Mouse (Mus musculus) forebrain, embryonic 16.5 days (tissue): Measurements from ENCODE around the gene Ttc27. TPM values are rescaled to one million over a fixed set of nuclear protein-coding genes. Genes with fewer than 3 reads are reported as not detected.

Experiments
- ATAC-seq: fragments of 200-750 bp; cut with Nextera tagmentation; 2 replicates; pipeline ENCODE4 v1.8.0; 2017; ENCODE audit warnings: mild to moderate bottlenecking, moderate library complexity
- H3K27ac ChIP-seq: fragments of 300-500 bp; sonication (generic); 2 replicates; pipeline ENCODE4 v1.5.1; 2014; ENCODE audit warnings: low read length, control low read depth
- H3K27me3 ChIP-seq: fragments of 300-500 bp; sonication (generic); replicated peaks from 2 replicates; pipeline ENCODE4 v1.6.1; 2014; ENCODE audit warnings: low read length; ENCODE audit not compliant: control insufficient read depth, insufficient read depth
- H3K36me3 ChIP-seq: fragments of 300-500 bp; sonication (generic); 2 replicates; pipeline ENCODE4 v1.6.1; 2014; ENCODE audit not compliant: control insufficient read depth, insufficient read depth
- H3K4me1 ChIP-seq: fragments of 300-500 bp; sonication (generic); replicated peaks from 2 replicates; pipeline ENCODE4 v1.6.1; 2014; ENCODE audit warnings: low read length; ENCODE audit not compliant: control insufficient read depth, insufficient read depth
- H3K4me2 ChIP-seq: fragments of 300-500 bp; sonication (generic); 2 replicates; pipeline ENCODE4 v1.6.1; 2014; ENCODE audit warnings: mild to moderate bottlenecking, low read length, control low read depth
- H3K4me3 ChIP-seq: fragments of 300-500 bp; sonication (generic); replicated peaks from 2 replicates; pipeline ENCODE4 v1.5.1; 2014; ENCODE audit warnings: mild to moderate bottlenecking, low read length, control low read depth
- H3K9ac ChIP-seq: fragments of 300-500 bp; sonication (generic); replicated peaks from 2 replicates; pipeline ENCODE4 v1.6.1; 2014; ENCODE audit warnings: low read depth, low read length, control low read depth
- H3K9me3 ChIP-seq: fragments of 300-500 bp; sonication (generic); 2 replicates; pipeline ENCODE4 v1.6.1; 2016; ENCODE audit warnings: low read length; ENCODE audit not compliant: control insufficient read depth
- WGBS: fragments of 180-500 bp; shearing (Covaris S2); extraction: QIAGEN DNeasy Blood & Tissue Kit; methylation state at CpG from one replicate; pipeline ENCODE4 v1.1.7; 2014; 5-methylcytosine and 5-hydroxymethylcytosine counted together
- polyA plus RNA-seq: library from polyadenylated mRNA; unstranded; fragments of >200 nt; fragmentation: Nextera tagmentation; extraction: Ambion mirVana; gene quantifications from 2 replicates; pipeline ENCODE4 v1.2.1, GENCODE M21; 2015

Ttc27 gene
- polyA plus RNA-seq, 1 experiment from 2014 or later: 17.9 TPM

DNA sequence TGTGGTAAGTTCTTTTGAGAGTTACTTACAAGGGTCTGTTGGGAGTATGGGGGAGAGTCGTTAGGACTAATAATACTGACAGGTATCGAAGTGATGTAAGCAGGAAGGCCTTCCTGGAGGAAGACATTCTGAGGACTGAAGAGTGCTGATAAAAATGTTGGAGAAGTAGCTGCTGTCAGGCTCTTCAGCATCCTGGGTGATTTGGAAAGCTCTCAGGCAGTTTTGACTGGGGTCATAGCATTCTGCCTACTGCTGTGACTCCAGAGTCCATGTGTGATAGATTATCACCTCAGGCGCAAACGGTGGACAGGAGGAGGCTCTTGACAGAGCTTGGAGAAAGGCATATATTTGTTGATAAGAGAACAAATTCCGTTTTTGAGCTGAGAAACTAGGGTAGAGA lies 12.1 kb upstream of the Ttc27 start:
- Histone ChIP-seq H3K9ac (no peak overlapping the region), H3K9me3 (no peaks in the 10 kb centered on the region), H3K27me3 (no peaks in the 10 kb centered on the region), H3K4me2 (no peak overlapping the region), H3K4me1 (no peaks in the 10 kb centered on the region), H3K27ac (no peak overlapping the region), H3K36me3 (peaks cover 20% of the 10 kb centered on the region), H3K4me3 (no peak overlapping the region)
- ATAC-seq: no peak
- WGBS: 90% methylated on average over 5 of the region's 5 CpGs

DNA sequence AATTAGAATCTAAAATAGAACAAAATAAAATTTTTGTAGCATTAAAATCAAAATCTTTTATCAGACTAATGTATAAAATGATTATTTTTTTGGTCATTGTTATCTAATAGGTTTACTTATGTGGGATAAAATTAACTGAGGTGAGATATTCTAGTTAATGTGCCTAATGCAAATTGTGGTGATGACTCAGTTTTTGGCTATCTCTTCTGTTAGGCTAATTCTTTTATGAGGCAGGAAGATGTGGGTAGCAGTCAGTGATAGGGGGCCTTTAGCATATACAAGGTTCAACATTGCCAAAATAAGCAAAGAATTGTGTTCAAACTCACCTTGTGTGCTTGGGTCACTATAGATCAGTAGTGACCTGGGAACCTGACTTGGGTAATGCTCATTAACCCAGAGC lies 10.9 kb upstream of the Ttc27 start:
- ATAC-seq: no peak
- no peak overlapping the region for H3K27ac ChIP-seq
- H3K9me3 ChIP-seq: no peaks in the 10 kb centered on the region
- H3K4me3 ChIP-seq: no peak overlapping the region
- no peaks in the 10 kb centered on the region for H3K4me1 ChIP-seq
- H3K27me3 ChIP-seq: no peaks in the 10 kb centered on the region
- no peak overlapping the region for H3K9ac ChIP-seq
- H3K36me3 ChIP-seq: peaks cover 11% of the 10 kb centered on the region
- no peak overlapping the region for H3K4me2 ChIP-seq

- Histone ChIP-seq H3K9ac (no peak overlapping the region), H3K4me2 (no peak overlapping the region), H3K27me3 (no peaks in the 10 kb centered on the region), H3K27ac (no peak overlapping the region), H3K36me3 (peaks cover 6% of the 10 kb centered on the region), H3K4me3 (no peak overlapping the region), H3K4me1 (no peaks in the 10 kb centered on the region), H3K9me3 (no peaks in the 10 kb centered on the region)
- 87% methylated on average over 7 of the region's 7 CpGs for WGBS
- ATAC-seq: no peak
Observed at GRCm38 (mm10) chr17:74707637-74708152, 9.8 kb upstream of the Ttc27 start.

GRCm38 (mm10) chr17:74710731-74711130 lies 6.8 kb upstream of the Ttc27 start:
- WGBS: 74% methylated on average over 4 of the region's 4 CpGs
- no peaks in the 10 kb centered on the region for H3K36me3 ChIP-seq
- no peaks in the 10 kb centered on the region for H3K9me3 ChIP-seq
- no peaks in the 10 kb centered on the region for H3K4me1 ChIP-seq
- no peaks in the 10 kb centered on the region; the same call in 1 of the 2 replicates for H3K27me3 ChIP-seq
- H3K4me3 ChIP-seq: no peak overlapping the region
- H3K4me2 ChIP-seq: no peak overlapping the region
- H3K27ac ChIP-seq: no peak overlapping the region
- ATAC-seq: no peak
- no peak overlapping the region for H3K9ac ChIP-seq

DNA sequence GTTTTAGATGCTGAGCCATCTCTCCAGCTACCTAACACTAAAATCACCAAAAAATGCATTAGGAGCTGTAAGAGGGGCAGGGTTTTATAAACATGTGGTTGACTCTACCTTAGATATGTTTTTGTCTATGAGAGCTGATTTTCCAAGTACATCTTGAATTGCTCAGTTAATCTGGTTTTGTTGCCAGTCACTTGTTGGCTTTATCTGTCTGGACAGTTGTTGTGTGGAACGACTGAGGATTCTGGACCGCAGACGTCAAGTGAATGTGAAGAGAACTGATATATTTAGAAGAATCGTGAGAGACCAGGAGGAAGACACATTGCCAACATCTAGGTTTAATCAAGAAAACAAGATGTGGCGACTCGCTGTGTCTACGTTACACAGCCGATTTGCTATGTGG lies 5.9 kb upstream of the Ttc27 start:
- Histone ChIP-seq H3K9ac (no peak overlapping the region), H3K4me1 (no peaks in the 10 kb centered on the region), H3K4me3 (no peak overlapping the region), H3K36me3 (no peaks in the 10 kb centered on the region), H3K9me3 (no peaks in the 10 kb centered on the region), H3K27ac (no peak overlapping the region), H3K27me3 (peaks cover 5% of the 10 kb centered on the region), H3K4me2 (no peak overlapping the region)
- ATAC-seq: no peak
- 93% methylated on average over 8 of the region's 8 CpGs for WGBS

DNA sequence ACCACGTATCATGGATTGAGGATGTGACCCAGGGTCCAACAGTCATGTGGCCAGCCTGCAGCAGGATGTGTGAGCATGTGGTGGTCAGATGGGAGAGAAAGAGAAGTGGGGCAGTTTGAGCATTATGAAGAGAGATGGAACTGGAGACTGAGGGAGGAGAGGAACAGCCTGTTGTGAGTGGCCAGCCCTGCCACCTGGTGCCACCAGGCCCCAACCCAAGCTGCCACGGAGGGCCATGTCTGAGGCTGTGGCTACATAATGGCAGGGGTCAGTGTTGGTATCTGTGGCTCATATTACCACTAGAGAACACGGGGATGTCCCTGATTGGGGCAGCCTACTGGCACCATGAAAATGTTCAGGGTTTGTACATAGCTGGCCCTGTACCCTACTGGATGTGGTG lies 2.4 kb upstream of the Ttc27 start:
- no peak for ATAC-seq
- Histone ChIP-seq H3K27me3 (peaks cover 5% of the 10 kb centered on the region), H3K27ac (no peak overlapping the region), H3K4me1 (peaks cover 7% of the 10 kb centered on the region), H3K4me2 (no peak overlapping the region), H3K36me3 (no peaks in the 10 kb centered on the region), H3K9ac (no peak overlapping the region), H3K4me3 (no peak overlapping the region), H3K9me3 (no peaks in the 10 kb centered on the region)
- 60% methylated on average over 3 of the region's 3 CpGs for whole genome bisulfite sequencing

GRCm38 (mm10) chr17:74715724-74716123 lies 1.8 kb upstream of the Ttc27 start:
- Histone ChIP-seq H3K4me3 (no peak overlapping the region), H3K9ac (no peak overlapping the region), H3K36me3 (no peaks in the 10 kb centered on the region), H3K27me3 (peaks cover 5% of the 10 kb centered on the region), H3K4me1 (peaks cover 7% of the 10 kb centered on the region), H3K9me3 (no peaks in the 10 kb centered on the region), H3K27ac (no peak overlapping the region), H3K4me2 (no peak overlapping the region)
- ATAC-seq: no peak
- WGBS: 43% methylated on average over 1 of the region's 1 CpGs

DNA sequence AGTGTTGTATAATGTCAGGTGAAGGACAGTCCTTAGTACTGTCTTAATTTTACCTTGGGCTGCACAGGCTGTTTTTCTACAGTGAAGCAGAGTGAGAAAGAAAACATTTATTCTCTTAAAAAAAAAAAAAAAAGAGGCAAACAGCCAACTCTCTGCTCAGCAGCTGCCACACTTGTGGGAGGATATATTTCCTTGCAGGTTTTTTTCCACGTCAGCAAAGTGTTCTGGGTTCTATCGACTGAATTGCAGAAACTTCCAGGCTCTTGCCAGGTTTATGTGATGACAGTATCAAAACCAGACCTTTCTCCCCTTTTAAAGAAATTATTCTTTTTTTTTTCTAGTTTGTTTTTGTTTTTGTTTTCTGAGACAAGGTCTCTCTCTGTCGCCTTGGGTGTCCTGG lies 889 bp upstream of the Ttc27 start:
- WGBS: 68% methylated on average over 3 of the region's 3 CpGs
- H3K4me1 ChIP-seq: peaks cover 7% of the 10 kb centered on the region
- H3K9me3 ChIP-seq: no peaks in the 10 kb centered on the region
- H3K36me3 ChIP-seq: no peaks in the 10 kb centered on the region
- H3K9ac ChIP-seq: no peak overlapping the region
- H3K27ac ChIP-seq: no peak overlapping the region
- H3K27me3 ChIP-seq: peaks cover 5% of the 10 kb centered on the region
- no peak for ATAC-seq
- no peak overlapping the region; the same call in 1 of the 2 replicates for H3K4me2 ChIP-seq
- H3K4me3 ChIP-seq: no peak overlapping the region; the same call in 1 of the 2 replicates

DNA sequence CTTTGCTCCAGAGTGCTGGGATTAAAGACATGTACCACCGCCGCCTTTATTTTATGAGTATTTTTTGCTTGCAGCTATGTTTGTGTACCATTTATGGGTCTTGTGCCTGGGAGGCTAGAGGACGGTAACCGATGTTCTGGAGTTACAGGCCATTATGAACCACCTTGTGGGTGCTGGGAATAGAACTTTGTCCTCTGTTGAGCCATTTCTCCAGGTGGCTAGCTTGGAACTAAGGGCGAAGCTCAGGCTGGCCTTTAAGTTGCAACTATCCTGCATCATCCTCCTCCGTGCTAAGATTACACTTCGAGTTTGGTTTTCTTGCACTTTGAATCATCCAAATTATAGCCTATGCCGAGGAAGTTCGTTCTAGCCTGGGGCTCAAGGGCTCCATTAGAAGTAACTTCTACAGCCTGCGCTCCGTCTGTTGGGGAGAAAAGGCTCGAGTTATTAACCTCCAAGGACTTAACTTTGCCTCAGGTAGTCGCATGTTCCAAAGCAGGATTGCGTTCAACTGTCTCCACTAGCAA lies 378 bp upstream of the Ttc27 start:
- H3K9me3 ChIP-seq: no peaks in the 10 kb centered on the region
- peak overlapping the region; percentile 75 for H3K4me3 ChIP-seq
- peaks cover 5% of the 10 kb centered on the region for H3K27me3 ChIP-seq
- no peak overlapping the region for H3K27ac ChIP-seq
- peaks cover 2% of the 10 kb centered on the region; the same call in 1 of the 2 replicates for H3K36me3 ChIP-seq
- peak overlapping the region; percentile 16; the same call in 1 of the 2 replicates for H3K9ac ChIP-seq
- ATAC-seq: no peak
- 11% methylated on average over 14 of the region's 14 CpGs for WGBS
- H3K4me1 ChIP-seq: peaks cover 7% of the 10 kb centered on the region
- peak overlapping the region; percentile 85 for H3K4me2 ChIP-seq

DNA sequence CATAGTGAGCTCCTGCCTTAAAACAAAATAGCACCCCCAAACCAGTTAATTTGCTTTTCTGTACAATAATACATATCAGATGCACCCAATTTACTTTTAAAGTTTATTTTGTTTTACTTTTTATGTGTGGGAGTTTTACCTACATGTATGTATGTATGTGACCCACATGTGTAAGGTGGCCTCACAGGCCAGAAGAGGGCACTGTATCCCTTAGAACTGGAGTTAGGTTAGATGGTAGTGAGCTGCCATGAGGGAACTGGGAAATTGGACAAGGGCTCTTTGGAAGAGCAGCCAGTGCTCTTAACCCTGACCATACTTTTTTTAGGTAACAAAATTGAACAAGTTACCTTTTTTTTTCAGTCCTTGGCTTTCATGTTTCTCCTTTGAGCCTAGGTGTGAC lies 15.3 kb downstream of the Ttc27 start:
- H3K4me3 ChIP-seq: no peak overlapping the region
- H3K36me3 ChIP-seq: 0 out of 2 replicates have a peak, but pooled peaks cover 2% of the 10 kb centered on the region
- H3K4me1 ChIP-seq: no peaks in the 10 kb centered on the region
- no peak for ATAC-seq
- no peak overlapping the region for H3K27ac ChIP-seq
- H3K9me3 ChIP-seq: no peaks in the 10 kb centered on the region
- H3K4me2 ChIP-seq: no peak overlapping the region
- H3K27me3 ChIP-seq: no peaks in the 10 kb centered on the region
- H3K9ac ChIP-seq: no peak overlapping the region
